Comparison of ENCODE assay signal across 8 mouse cellular contexts in genomic region chr6:30403465-30403864, GRCm38 (mm10). TPM values are rescaled to one million over a fixed set of nuclear protein-coding genes. Genes with fewer than 3 reads are reported as not detected.
DNase-seq lines count a peak whose midpoint lies in the region; ATAC-seq and TF ChIP-seq lines count a peak whose summit lies in the region.

No protein-coding gene starts in this region.

- peaks cover 0 to 7% of the 10 kb centered on the region in 2 experiments for H3K36me3 ChIP-seq in CH12.LX (replicated peaks in 1 of 2; ENCODE audit: control insufficient read depth in 1 of 2, insufficient read depth in 1 of 2, low read length in 1 of 2)
- H3K36me3 ChIP-seq in erythroblast, embryonic 14.5 days (ENCODE audit: control insufficient read depth) = peaks cover 6% of the 10 kb centered on the region
- H3K36me3 ChIP-seq in heart, embryonic 13.5 days = peaks cover 5% of the 10 kb centered on the region; the same call in 1 of the 2 replicates
- no peaks in the 10 kb centered on the region for H3K36me3 ChIP-seq in kidney, embryonic 16.5 days (ENCODE audit: insufficient read depth, low read length)
- H3K36me3 ChIP-seq in limb, embryonic 15.5 days = 0 out of 2 replicates have a peak, but pooled peaks cover 3% of the 10 kb centered on the region
- H3K36me3 ChIP-seq in midbrain, embryonic 16.5 days (ENCODE audit: control insufficient read depth, insufficient read depth, low read length) = no peaks in the 10 kb centered on the region

- DNase-seq in CH12.LX (ENCODE audit: extremely low read depth) = peak; percentile 74
- peak; percentile 96 for DNase-seq in brain, embryonic 14.5 days (ENCODE audit: low read depth)
- peak; percentile 61 to 77 for DNase-seq in spleen, postnatal 36 days (ENCODE audit: low spot score in 2 of 2)

- H3K27me3 ChIP-seq in CH12.LX (replicated peaks) = peaks cover 4% of the 10 kb centered on the region
- peaks cover 3% of the 10 kb centered on the region for H3K27me3 ChIP-seq in erythroblast, embryonic 14.5 days (ENCODE audit: control insufficient read depth)
- no peaks in the 10 kb centered on the region for H3K27me3 ChIP-seq in heart, embryonic 13.5 days (replicated peaks)
- H3K27me3 ChIP-seq in kidney, embryonic 16.5 days (ENCODE audit: insufficient read depth, low read length) = no peaks in the 10 kb centered on the region
- H3K27me3 ChIP-seq in limb, embryonic 15.5 days = no peaks in the 10 kb centered on the region
- H3K27me3 ChIP-seq in midbrain, embryonic 16.5 days (ENCODE audit: control insufficient read depth, insufficient read depth, low read depth, low read length) = no peaks in the 10 kb centered on the region

- H3K27ac ChIP-seq in CH12.LX (ENCODE audit: insufficient read depth, low read depth) = no peak overlapping the region
- no peak overlapping the region; the same call in 1 of the 2 replicates for H3K27ac ChIP-seq in heart, embryonic 13.5 days (replicated peaks)
- H3K27ac ChIP-seq in kidney, embryonic 16.5 days (ENCODE audit: low read length) = no peak overlapping the region
- peak overlapping the region; percentile 57; the same call in 1 of the 2 replicates for H3K27ac ChIP-seq in limb, embryonic 15.5 days
- peak overlapping the region; percentile 81 for H3K27ac ChIP-seq in midbrain, embryonic 16.5 days (ENCODE audit: low read length)

- TF ChIP-seq RAD21 in CH12.LX (IDR thresholded peaks at IDR 0.05; ENCODE audit: low read depth, low read length) = peak; percentile 92

- no peaks in the 10 kb centered on the region for H3K9me3 ChIP-seq in CH12.LX (replicated peaks; ENCODE audit: low read length)
- no peaks in the 10 kb centered on the region for H3K9me3 ChIP-seq in erythroblast, embryonic 14.5 days (ENCODE audit: control insufficient read depth, low read length)
- no peaks in the 10 kb centered on the region for H3K9me3 ChIP-seq in heart, embryonic 13.5 days
- no peaks in the 10 kb centered on the region for H3K9me3 ChIP-seq in kidney, embryonic 16.5 days (ENCODE audit: low read length)
- H3K9me3 ChIP-seq in limb, embryonic 15.5 days = no peaks in the 10 kb centered on the region
- no peaks in the 10 kb centered on the region for H3K9me3 ChIP-seq in midbrain, embryonic 16.5 days (replicated peaks; ENCODE audit: control insufficient read depth, low read length, poor library complexity, severe bottlenecking)

- peak; percentile 91 to 96 for TF ChIP-seq CTCF in CH12.LX (conservative IDR thresholded peaks at IDR 0.05 in 1 of 2, IDR thresholded peaks at IDR 0.05 in 1 of 2; ENCODE audit: low read depth in 2 of 2, low read length in 2 of 2)
- TF ChIP-seq CTCF in brain, embryonic 14.5 days (IDR thresholded peaks at IDR 0.05; ENCODE audit: borderline replicate concordance, extremely low read depth, insufficient read depth, insufficient read length) = peak; percentile 91

- TF ChIP-seq EP300 in CH12.LX (IDR thresholded peaks at IDR 0.05; ENCODE audit: low read length) = no peak

- dilution Hi-C loops in CH12.LX (cut with MboI; ENCODE audit: extremely low pct_ligation_motif_present, extremely low pct_unique_long_range_greater_than_20kb, low sequenced_read_pairs) = no loop called here

- H3K4me2 ChIP-seq in CH12.LX (ENCODE audit: insufficient read depth, low read depth, poor library complexity, severe bottlenecking) = peak overlapping the region; percentile 57; the same call in 1 of the 2 replicates
- H3K4me2 ChIP-seq in heart, embryonic 13.5 days = peak overlapping the region; percentile 62
- H3K4me2 ChIP-seq in kidney, embryonic 16.5 days (replicated peaks; ENCODE audit: low read depth, low read length) = peak overlapping the region; percentile 57
- peak overlapping the region; percentile 43 for H3K4me2 ChIP-seq in limb, embryonic 15.5 days
- H3K4me2 ChIP-seq in midbrain, embryonic 16.5 days (ENCODE audit: low read length) = peak overlapping the region; percentile 66

- H3K79me2 ChIP-seq in CH12.LX (replicated peaks; ENCODE audit: control insufficient read depth, extremely low read depth, insufficient read depth, poor library complexity, severe bottlenecking) = peaks cover 15% of the 10 kb centered on the region

- ATAC-seq in heart, embryonic 13.5 days (ENCODE audit: extremely low read depth, insufficient number of reproducible peaks, low FRiP score, low TSS enrichment) = no peak
- no peak for ATAC-seq in kidney, embryonic 16.5 days (ENCODE audit: low FRiP score, low TSS enrichment)
- no peak for ATAC-seq in limb, embryonic 15.5 days (ENCODE audit: insufficient number of reproducible peaks, low FRiP score, low TSS enrichment, low read depth)
- no peak for ATAC-seq in midbrain, embryonic 16.5 days

- 23% methylated on average over 4 of the region's 4 CpGs for WGBS in heart, embryonic 13.5 days
- 17% methylated on average over 4 of the region's 4 CpGs for WGBS in kidney, embryonic 16.5 days
- whole genome bisulfite sequencing in limb, embryonic 15.5 days = 21% methylated on average over 4 of the region's 4 CpGs
- 13% methylated on average over 4 of the region's 4 CpGs for WGBS in midbrain, embryonic 16.5 days

- H3K9ac ChIP-seq in CH12.LX (ENCODE audit: insufficient read depth, low read depth) = no peak overlapping the region
- peak overlapping the region; percentile 73; the same call in 1 of the 2 replicates for H3K9ac ChIP-seq in heart, embryonic 13.5 days
- peak overlapping the region; percentile 63 for H3K9ac ChIP-seq in kidney, embryonic 16.5 days (replicated peaks; ENCODE audit: low read length)
- no peak overlapping the region for H3K9ac ChIP-seq in limb, embryonic 15.5 days
- H3K9ac ChIP-seq in midbrain, embryonic 16.5 days (ENCODE audit: low read depth, low read length) = peak overlapping the region; percentile 63

- in situ Hi-C loops in CH12.LX (cut with MboI; ENCODE audit: low pct_ligation_motif_present, low pct_unique_long_range_greater_than_20kb, low sequenced_read_pairs) = loop anchor here (25.0 kb wide), 1 partner anchor 584 kb away; no protein-coding TSS in a partner anchor

- H3K4me1 ChIP-seq in CH12.LX (ENCODE audit: control insufficient read depth in 1 of 2, insufficient read depth in 2 of 2) = peaks cover 3 to 23% of the 10 kb centered on the region in 2 experiments; a peak in 3 of 4 replicates
- H3K4me1 ChIP-seq in erythroblast, embryonic 14.5 days (ENCODE audit: control insufficient read depth) = peaks cover 35% of the 10 kb centered on the region
- peaks cover 12% of the 10 kb centered on the region for H3K4me1 ChIP-seq in heart, embryonic 13.5 days
- H3K4me1 ChIP-seq in kidney, embryonic 16.5 days (ENCODE audit: insufficient read depth, low read length) = peaks cover 11% of the 10 kb centered on the region
- H3K4me1 ChIP-seq in limb, embryonic 15.5 days = peaks cover 7% of the 10 kb centered on the region; the same call in 1 of the 2 replicates
- H3K4me1 ChIP-seq in midbrain, embryonic 16.5 days (ENCODE audit: control insufficient read depth, insufficient read depth, low read length) = peaks cover 21% of the 10 kb centered on the region

- no peak for TF ChIP-seq POLR2A in CH12.LX (IDR thresholded peaks at IDR 0.05; ENCODE audit: low read depth, low read length)
- no peak for TF ChIP-seq POLR2A in brain, embryonic 14.5 days (IDR thresholded peaks at IDR 0.05; ENCODE audit: borderline replicate concordance, extremely low read depth, insufficient read depth, insufficient read length, poor library complexity, severe bottlenecking)

- peak overlapping the region in 1 of 3 experiments; percentile 29 for H3K4me3 ChIP-seq in CH12.LX (replicated peaks in 1 of 3; ENCODE audit: low read depth in 2 of 3, low read length in 2 of 3, poor library complexity in 1 of 3)
- peak overlapping the region; percentile 99 for H3K4me3 ChIP-seq in erythroblast, embryonic 14.5 days (replicated peaks)
- peak overlapping the region; percentile 36 for H3K4me3 ChIP-seq in heart, embryonic 13.5 days
- peak overlapping the region; percentile 39 for H3K4me3 ChIP-seq in kidney, embryonic 16.5 days (ENCODE audit: low read length)
- peak overlapping the region; percentile 23 for H3K4me3 ChIP-seq in limb, embryonic 15.5 days
- peak overlapping the region; percentile 41 for H3K4me3 ChIP-seq in midbrain, embryonic 16.5 days (ENCODE audit: low read depth, low read length)

TF ChIP-seq in CH12.LX, 34 proteins besides CTCF, POLR2A, EP300 and RAD21:
- no peak for TF ChIP-seq PAX5 (IDR thresholded peaks at IDR 0.05; ENCODE audit: low read length)
- TF ChIP-seq CHD1 (IDR thresholded peaks at IDR 0.05; ENCODE audit: low read depth, low read length) = no peak
- TF ChIP-seq SMC3 (IDR thresholded peaks at IDR 0.05; ENCODE audit: low read depth, low read length) = peak; percentile 78
- TF ChIP-seq ZC3H11A (IDR thresholded peaks at IDR 0.05; ENCODE audit: low read depth, low read length) = peak; percentile 30; the same call in 1 of the 2 replicates
- 0 out of 2 replicates have a peak, but pooled peaks have one; percentile 13 for TF ChIP-seq TBP (conservative IDR thresholded peaks at IDR 0.05; ENCODE audit: low read depth, low read length)
- peak; percentile 56 for TF ChIP-seq ZNF384 (IDR thresholded peaks at IDR 0.05; ENCODE audit: low read depth, low read length)

RNA-seq across cellular contexts. Expression of gene Klhdc10, which starts 1.8 kb away (rescaled TPM):
- total RNA-seq in CH12.LX (2012; rRNA removed) = 30.6 and 37.7 TPM in 2 replicates
- total RNA-seq in CH12.LX (2014; rRNA removed) = 22.1 and 26.3 TPM in 2 replicates
- polyA plus RNA-seq in CH12.LX (2012; ENCODE audit: insufficient read length, low read depth) = 29.6 and 35.8 TPM in 2 replicates
- polyA plus RNA-seq in brain, embryonic 14.5 days (2012; rRNA removed) = 121 and 127 TPM in 2 replicates
- 0.87 and 0.88 TPM in 2 replicates for polyA plus RNA-seq in erythroblast, embryonic 14.5 days (2012)
- polyA plus RNA-seq in heart, embryonic 13.5 days (2015; fragmentation: Nextera tagmentation; extraction: Ambion mirVana) = 16.6 and 19.0 TPM in 2 replicates
- polyA plus RNA-seq in kidney, embryonic 16.5 days (2015; fragmentation: Nextera tagmentation; extraction: Ambion mirVana) = 26.8 and 30.2 TPM in 2 replicates
- polyA plus RNA-seq in limb, embryonic 15.5 days (2015; fragmentation: Nextera tagmentation; extraction: Ambion mirVana) = 19.5 and 25.5 TPM in 2 replicates
- polyA plus RNA-seq in midbrain, embryonic 16.5 days (2015; fragmentation: Nextera tagmentation; extraction: Ambion mirVana) = 41.7 and 42.1 TPM in 2 replicates

RNA-seq across cellular contexts. Expression of gene Zc3hc1, which starts 12.6 kb away (rescaled TPM):
- total RNA-seq in CH12.LX (2012; rRNA removed) = 59.5 and 61.3 TPM in 2 replicates
- 89.5 and 94.4 TPM in 2 replicates for total RNA-seq in CH12.LX (2014; rRNA removed)
- polyA plus RNA-seq in CH12.LX (2012; ENCODE audit: insufficient read length, low read depth) = 72.9 and 80.2 TPM in 2 replicates
- polyA plus RNA-seq in brain, embryonic 14.5 days (2012; rRNA removed) = 41.6 and 46.4 TPM in 2 replicates
- 1.1 and 1.9 TPM in 2 replicates for polyA plus RNA-seq in erythroblast, embryonic 14.5 days (2012)
- polyA plus RNA-seq in heart, embryonic 13.5 days (2015; fragmentation: Nextera tagmentation; extraction: Ambion mirVana) = 44.2 and 46.0 TPM in 2 replicates
- 69.8 and 71.7 TPM in 2 replicates for polyA plus RNA-seq in kidney, embryonic 16.5 days (2015; fragmentation: Nextera tagmentation; extraction: Ambion mirVana)
- polyA plus RNA-seq in limb, embryonic 15.5 days (2015; fragmentation: Nextera tagmentation; extraction: Ambion mirVana) = 53.1 and 54.3 TPM in 2 replicates
- polyA plus RNA-seq in midbrain, embryonic 16.5 days (2015; fragmentation: Nextera tagmentation; extraction: Ambion mirVana) = 66.8 and 72.4 TPM in 2 replicates

Comparison
In these comparisons a context has a peak if more than half of its experiments do, and no peak if none do; other contexts are left out.
1. H3K27ac ChIP-seq: peak in limb, embryonic 15.5 days (single experiment) and midbrain, embryonic 16.5 days (single experiment); none in CH12.LX (single experiment), heart, embryonic 13.5 days (single experiment) and kidney, embryonic 16.5 days (single experiment).
2. H3K9ac ChIP-seq: peak in heart, embryonic 13.5 days (single experiment), kidney, embryonic 16.5 days (single experiment) and midbrain, embryonic 16.5 days (single experiment); none in CH12.LX (single experiment) and limb, embryonic 15.5 days (single experiment).
3. RNA of gene Zc3hc1, which starts 12.6 kb away (polyA plus RNA-seq): 72.9 to 80.2 TPM in CH12.LX, 69.8 to 71.7 TPM in kidney, embryonic 16.5 days, 66.8 to 72.4 TPM in midbrain, embryonic 16.5 days, 53.1 to 54.3 TPM in limb, embryonic 15.5 days, 44.2 to 46.0 TPM in heart, embryonic 13.5 days and 41.6 to 46.4 TPM in brain, embryonic 14.5 days; 1.1 to 1.9 TPM in erythroblast, embryonic 14.5 days; every median in the first group is over 10 times any median in the second.
4. Peak in every context shown above with its lines, with median percentiles within 50 percentile points of each other: DNase-seq and H3K4me2 ChIP-seq.